In genomic region chr5:107533590-107533989, GRCm38 (mm10) we compare ENCODE assay signal across 30 mouse cellular contexts. TPM values are rescaled to one million over a fixed set of nuclear protein-coding genes. Genes with fewer than 3 reads are reported as not detected.
DNase-seq lines count a peak whose midpoint lies in the region; ATAC-seq and TF ChIP-seq lines count a peak whose summit lies in the region.
"Had no signal": no experiment of that assay in that cellular context is flagged by ENCODE, and none has a peak within 500 bp of the region (broad histone marks: within the 10 kb centered on the region; RNA-seq: fewer than 3 reads in every experiment).

No protein-coding gene starts in this region.

- H3K9me3 ChIP-seq in liver, postnatal 0 days (ENCODE audit: low read length): no peaks in the 10 kb centered on the region
- H3K9me3 ChIP-seq: embryonic facial prominence, embryonic 12.5 days; embryonic facial prominence, embryonic 15.5 days; heart, embryonic 10.5 days; heart, embryonic 13.5 days; hindbrain, embryonic 12.5 days; hindbrain, embryonic 15.5 days had no signal

- no peaks in the 10 kb centered on the region for H3K36me3 ChIP-seq in liver, postnatal 0 days (replicated peaks; ENCODE audit: insufficient read depth, low read length)
- H3K36me3 ChIP-seq in thymus, adult 2 months (ENCODE audit: control insufficient read depth, insufficient read depth, low read length): no peaks in the 10 kb centered on the region
- H3K36me3 ChIP-seq: embryonic facial prominence, embryonic 12.5 days; embryonic facial prominence, embryonic 15.5 days; heart, embryonic 10.5 days; heart, embryonic 13.5 days; hindbrain, embryonic 12.5 days; hindbrain, embryonic 15.5 days had no signal

- H3K27ac ChIP-seq in liver, postnatal 0 days (ENCODE audit: low read depth): no peak overlapping the region
- no peak overlapping the region for H3K27ac ChIP-seq in thymus, adult 2 months (ENCODE audit: control insufficient read depth, insufficient read depth, low read length)
- H3K27ac ChIP-seq: embryonic facial prominence, embryonic 12.5 days; embryonic facial prominence, embryonic 15.5 days; gastrocnemius, adult 2 months; heart, adult 2 months; heart, embryonic 10.5 days; heart, embryonic 13.5 days; hindbrain, embryonic 12.5 days; hindbrain, embryonic 15.5 days had no signal

- H3K9ac ChIP-seq in liver, postnatal 0 days (replicated peaks): no peak overlapping the region
- H3K9ac ChIP-seq: embryonic facial prominence, embryonic 12.5 days; embryonic facial prominence, embryonic 15.5 days; forebrain, postnatal 0 days; heart, embryonic 13.5 days; hindbrain, embryonic 12.5 days; hindbrain, embryonic 15.5 days had no signal

- no peak for TF ChIP-seq EP300 in liver, postnatal 0 days (IDR thresholded peaks at IDR 0.05; ENCODE audit: low read depth)

- H3K4me3 ChIP-seq in liver, postnatal 0 days (ENCODE audit: low read depth, low read length): no peak overlapping the region
- no peak overlapping the region for H3K4me3 ChIP-seq in thymus, adult 2 months (ENCODE audit: control insufficient read depth, insufficient read depth, low read length)
- H3K4me3 ChIP-seq: embryonic facial prominence, embryonic 12.5 days; embryonic facial prominence, embryonic 15.5 days; gastrocnemius, adult 2 months; heart, adult 2 months; heart, embryonic 10.5 days; heart, embryonic 13.5 days; hindbrain, embryonic 12.5 days; hindbrain, embryonic 15.5 days had no signal

- ATAC-seq in liver, postnatal 0 days: no peak
- ATAC-seq in megakaryocyte-erythroid progenitor cell, adult 5-6 weeks (replicated peaks; ENCODE audit: low FRiP score, low TSS enrichment, poor library complexity, severe bottlenecking): peak; percentile 52
- ATAC-seq: activated CD4-positive, CD25-positive, alpha-beta regulatory T cell, adult 4 months; CD4-positive, CD25-positive, alpha-beta regulatory T cell, adult 4 months; forebrain, embryonic 14.5 days; forebrain, postnatal 0 days had no signal

- no peak for TF ChIP-seq CTCF in liver, postnatal 0 days (IDR thresholded peaks at IDR 0.05; ENCODE audit: low read depth)
- no peak for TF ChIP-seq CTCF in thymus, adult 2 months (IDR thresholded peaks at IDR 0.05; ENCODE audit: borderline replicate concordance, control insufficient read depth, extremely low read depth, insufficient read depth, low read length, poor library complexity)

- WGBS in liver, postnatal 0 days (ENCODE audit: insufficient replicate concordance): 42% methylated on average over 2 of the region's 2 CpGs
- 77% methylated on average over 2 of the region's 2 CpGs for WGBS in thymus, adult 2 months

- peak; percentile 22 for DNase-seq in liver
- no peak for DNase-seq in liver, postnatal 0 days
- peak; percentile 20 for DNase-seq in c-Kit-positive CD71-positive TER-119-positive erythroid progenitor cells, embryonic 14.5 days (ENCODE audit: low spot score)
- no peak for DNase-seq in B cell, adult 2 months
- DNase-seq in thymus, adult 2 months: no peak
- DNase-seq: adrenal gland, adult 8-10 months; adrenal gland, postnatal 36 days; cerebellum, adult 11 months; cerebellum, adult 2 months; cerebellum, adult 9-11 months; cerebellum, postnatal 25 days; forebrain, postnatal 0 days; gastrocnemius, adult 2 months; gastrocnemius, postnatal 25 days; heart, adult 2 months; heart, postnatal 14 days had no signal

- H3K27me3 ChIP-seq in liver, postnatal 0 days (ENCODE audit: insufficient read depth, low read length): no peaks in the 10 kb centered on the region
- no peaks in the 10 kb centered on the region for H3K27me3 ChIP-seq in thymus, adult 2 months (ENCODE audit: control insufficient read depth, insufficient read depth, low read length)
- H3K27me3 ChIP-seq: embryonic facial prominence, embryonic 12.5 days; embryonic facial prominence, embryonic 15.5 days; heart, embryonic 13.5 days; hindbrain, embryonic 12.5 days; hindbrain, embryonic 15.5 days had no signal

- TF ChIP-seq POLR2A in thymus, adult 2 months (IDR thresholded peaks at IDR 0.05; ENCODE audit: control insufficient read depth, extremely low read depth, insufficient read depth, low read length, poor library complexity): no peak

- H3K4me1 ChIP-seq in liver, postnatal 0 days (ENCODE audit: insufficient read depth): no peaks in the 10 kb centered on the region
- no peaks in the 10 kb centered on the region for H3K4me1 ChIP-seq in thymus, adult 2 months (replicated peaks; ENCODE audit: control insufficient read depth, insufficient read depth, low read length)
- H3K4me1 ChIP-seq: embryonic facial prominence, embryonic 12.5 days; embryonic facial prominence, embryonic 15.5 days; heart, embryonic 10.5 days; heart, embryonic 13.5 days; hindbrain, embryonic 12.5 days; hindbrain, embryonic 15.5 days had no signal

- H3K4me2 ChIP-seq in liver, postnatal 0 days (ENCODE audit: low read depth, low read length): no peak overlapping the region
- H3K4me2 ChIP-seq: embryonic facial prominence, embryonic 12.5 days; embryonic facial prominence, embryonic 15.5 days; heart, embryonic 13.5 days; hindbrain, embryonic 12.5 days; hindbrain, embryonic 15.5 days had no signal

RNA-seq across cellular contexts. Expression of gene 1700028K03Rik, which starts 0.9 kb away (rescaled TPM):
- 0.09 and 0.12 TPM in 2 replicates for polyA plus RNA-seq in liver, postnatal 0 days (2015; fragmentation: Nextera tagmentation; extraction: Ambion mirVana)
- 0.30 TPM in 1 of 2 replicates, not detected in the other for total RNA-seq in megakaryocyte-erythroid progenitor cell, adult 5-6 weeks (2014; fragmentation: Nextera tagmentation)
- total RNA-seq in megakaryocyte-erythroid progenitor cell, adult 5-6 weeks (2017): not detected in 2 replicates
- 0.04 and 0.08 TPM in 2 replicates for polyA plus RNA-seq in thymus, adult 2 months (2012; rRNA removed)
- total RNA-seq: common myeloid progenitor, adult 5-6 weeks; gastrocnemius, postnatal 25 days; heart, adult 2 months; heart, postnatal 14 days; hematopoietic stem cell, adult 5-6 weeks had no signal
- polyA plus RNA-seq: C2C12; gonadal fat pad, adult 2 months had no signal

RNA-seq across cellular contexts. Expression of gene Gm42669, which starts 26.2 kb away (rescaled TPM):
- 0.04 TPM in 1 of 2 replicates, not detected in the other for polyA plus RNA-seq in liver, postnatal 0 days (2015; fragmentation: Nextera tagmentation; extraction: Ambion mirVana)
- total RNA-seq in megakaryocyte-erythroid progenitor cell, adult 5-6 weeks (2014; fragmentation: Nextera tagmentation): 0.94 TPM in 1 of 2 replicates, not detected in the other
- 0.84 and 1.3 TPM in 2 replicates for total RNA-seq in megakaryocyte-erythroid progenitor cell, adult 5-6 weeks (2017)
- 0.08 and 0.19 TPM in 2 replicates for polyA plus RNA-seq in thymus, adult 2 months (2012; rRNA removed)
- total RNA-seq: adrenal gland, postnatal 36 days; gastrocnemius, postnatal 25 days; heart, adult 2 months; hematopoietic stem cell, adult 5-6 weeks had no signal
- polyA plus RNA-seq: gonadal fat pad, adult 2 months had no signal

Comparison
In these comparisons a context has a peak if more than half of its experiments do, and no peak if none do; other contexts are left out.
1. DNase-seq: peak in liver (single experiment) and c-Kit-positive CD71-positive TER-119-positive erythroid progenitor cells, embryonic 14.5 days (single experiment); none in liver, postnatal 0 days (single experiment), B cell, adult 2 months (0 of 2) and thymus, adult 2 months (single experiment).